Mouse (Mus musculus) neural tube, embryonic 13.5 days (tissue): ENCODE measurements around the gene Gm10309. TPM values are rescaled to one million over a fixed set of nuclear protein-coding genes. Genes with fewer than 3 reads are reported as not detected.
"Not testable (repeated sequence)": the region's sequence is repeated elsewhere in the genome, so short reads cannot be mapped to it uniquely, and the experiment has no call there.

ENCODE experiments used
- ATAC-seq: fragments of 200-750 bp; cut with Nextera tagmentation; 2 replicates; pipeline ENCODE4 v1.8.0; 2017; ENCODE audit warnings: low read depth, mild to moderate bottlenecking, moderate TSS enrichment, moderate library complexity
- H3K27ac ChIP-seq: fragments of 300-500 bp; sonication (generic); replicated peaks from 2 replicates; pipeline ENCODE4 v1.5.1; 2015; ENCODE audit warnings: moderate library complexity, mild to moderate bottlenecking, inconsistent platforms
- H3K27me3 ChIP-seq: fragments of 300-500 bp; sonication (generic); 2 replicates; pipeline ENCODE4 v1.6.1; 2015; ENCODE audit warnings: mild to moderate bottlenecking, inconsistent platforms
- H3K36me3 ChIP-seq: fragments of 300-500 bp; sonication (generic); 2 replicates; pipeline ENCODE4 v1.6.1; 2015; ENCODE audit warnings: mild to moderate bottlenecking, inconsistent platforms
- H3K4me1 ChIP-seq: fragments of 300-500 bp; sonication (generic); replicated peaks from 2 replicates; pipeline ENCODE4 v1.6.1; 2015; ENCODE audit warnings: inconsistent platforms
- H3K4me2 ChIP-seq: fragments of 300-500 bp; sonication (generic); 2 replicates; pipeline ENCODE4 v1.6.1; 2015; ENCODE audit warnings: inconsistent platforms, mild to moderate bottlenecking, moderate library complexity
- H3K4me3 ChIP-seq: fragments of 300-500 bp; sonication (generic); 2 replicates; pipeline ENCODE4 v1.5.1; 2015; ENCODE audit warnings: mild to moderate bottlenecking, inconsistent platforms
- H3K9ac ChIP-seq: fragments of 300-500 bp; sonication (generic); 2 replicates; pipeline ENCODE4 v1.6.1; 2015; ENCODE audit warnings: moderate library complexity, mild to moderate bottlenecking, inconsistent platforms
- H3K9me3 ChIP-seq: fragments of 300-500 bp; sonication (generic); 2 replicates; pipeline ENCODE4 v1.6.1; 2016; ENCODE audit warnings: inconsistent platforms
- WGBS: fragments of 180-500 bp; shearing (Covaris S2); methylation state at CpG from one replicate; pipeline ENCODE4 v1.1.7; 2015; 5-methylcytosine and 5-hydroxymethylcytosine counted together
- polyA plus RNA-seq: library from polyadenylated mRNA; unstranded; fragments of >200 nt; fragmentation: Nextera tagmentation; extraction: Ambion mirVana; gene quantifications from 2 replicates; pipeline ENCODE4 v1.2.1, GENCODE M21; 2015

The Gm10309 gene
- polyA plus RNA-seq, 1 experiment from 2014 or later: 0.46 TPM

GRCm38 (mm10) chr17:86489827-86490226, 15.2 kb downstream of the Gm10309 start:
- no peak overlapping the region for H3K4me2 ChIP-seq
- H3K27ac ChIP-seq: no peak overlapping the region
- H3K36me3 ChIP-seq: no peaks in the 10 kb centered on the region
- 89% methylated on average over 10 of the region's 10 CpGs for WGBS
- no peaks in the 10 kb centered on the region for H3K27me3 ChIP-seq
- ATAC-seq: no peak
- H3K4me3 ChIP-seq: no peak overlapping the region
- no peaks in the 10 kb centered on the region for H3K4me1 ChIP-seq
- no peaks in the 10 kb centered on the region for H3K9me3 ChIP-seq
- no peak overlapping the region for H3K9ac ChIP-seq

GRCm38 (mm10) chr17:86487450-86487849, 17.6 kb downstream of the Gm10309 start:
- no peaks in the 10 kb centered on the region for H3K9me3 ChIP-seq
- H3K4me3 ChIP-seq: no peak overlapping the region
- H3K27ac ChIP-seq: no peak overlapping the region
- H3K4me1 ChIP-seq: no peaks in the 10 kb centered on the region
- no peak overlapping the region for H3K4me2 ChIP-seq
- no peak for ATAC-seq
- H3K27me3 ChIP-seq: no peaks in the 10 kb centered on the region
- 82% methylated on average over 3 of the region's 3 CpGs for WGBS
- H3K36me3 ChIP-seq: no peaks in the 10 kb centered on the region
- no peak overlapping the region for H3K9ac ChIP-seq

GRCm38 (mm10) chr17:86486657-86487056, 18.4 kb downstream of the Gm10309 start:
- H3K4me1 ChIP-seq: no peaks in the 10 kb centered on the region
- WGBS: 89% methylated on average over 5 of the region's 5 CpGs
- no peaks in the 10 kb centered on the region for H3K36me3 ChIP-seq
- no peak overlapping the region for H3K4me3 ChIP-seq
- no peak overlapping the region for H3K4me2 ChIP-seq
- no peaks in the 10 kb centered on the region for H3K27me3 ChIP-seq
- no peak overlapping the region for H3K9ac ChIP-seq
- no peaks in the 10 kb centered on the region for H3K9me3 ChIP-seq
- H3K27ac ChIP-seq: no peak overlapping the region
- no peak for ATAC-seq

GRCm38 (mm10) chr17:86484087-86484737, 20.8 kb downstream of the Gm10309 start:
- WGBS: 10% methylated on average over 3 of the region's 3 CpGs
- Histone ChIP-seq H3K4me2 (no peak overlapping the region), H3K9ac (no peak overlapping the region), H3K27ac (no peak overlapping the region), H3K36me3 (no peaks in the 10 kb centered on the region), H3K9me3 (no peaks in the 10 kb centered on the region), H3K27me3 (no peaks in the 10 kb centered on the region), H3K4me1 (no peaks in the 10 kb centered on the region), H3K4me3 (no peak overlapping the region)
- ATAC-seq: peak; percentile 72

GRCm38 (mm10) chr17:86482675-86483074, 22.4 kb downstream of the Gm10309 start:
- 93% methylated on average over 10 of the region's 10 CpGs for WGBS

GRCm38 (mm10) chr17:86479406-86479805, 25.6 kb downstream of the Gm10309 start:
- H3K4me3 ChIP-seq: no peak overlapping the region
- H3K27ac ChIP-seq: no peak overlapping the region
- H3K4me1 ChIP-seq: no peaks in the 10 kb centered on the region
- no peak for ATAC-seq
- no peak overlapping the region for H3K4me2 ChIP-seq
- no peaks in the 10 kb centered on the region for H3K9me3 ChIP-seq
- no peaks in the 10 kb centered on the region for H3K27me3 ChIP-seq
- no peak overlapping the region for H3K9ac ChIP-seq
- WGBS: 86% methylated on average over 10 of the region's 10 CpGs
- peaks cover 6% of the 10 kb centered on the region; the same call in 1 of the 2 replicates for H3K36me3 ChIP-seq

More at GRCm38 (mm10) chr17:86482675-86483074, 22.4 kb downstream of the Gm10309 start:
- ATAC-seq: no peak
- Histone ChIP-seq H3K4me2 (no peak overlapping the region), H3K36me3 (peaks cover 6% of the 10 kb centered on the region; the same call in 1 of the 2 replicates), H3K4me1 (no peaks in the 10 kb centered on the region), H3K4me3 (no peak overlapping the region), H3K27ac (no peak overlapping the region), H3K27me3 (no peaks in the 10 kb centered on the region), H3K9me3 (no peaks in the 10 kb centered on the region), H3K9ac (no peak overlapping the region)

GRCm38 (mm10) chr17:86477401-86477800, 27.6 kb downstream of the Gm10309 start:
- not testable (repeated sequence) for H3K4me2 ChIP-seq, H3K4me1 ChIP-seq, ATAC-seq, H3K27ac ChIP-seq, H3K36me3 ChIP-seq, H3K9me3 ChIP-seq, H3K4me3 ChIP-seq, H3K9ac ChIP-seq, H3K27me3 ChIP-seq

- H3K4me1 ChIP-seq: no peaks in the 10 kb centered on the region; the same call in 1 of the 2 replicates
- no peak overlapping the region for H3K4me2 ChIP-seq
- no peaks in the 10 kb centered on the region for H3K9me3 ChIP-seq
- 90% methylated on average over 10 of the region's 10 CpGs for WGBS
- H3K27me3 ChIP-seq: no peaks in the 10 kb centered on the region
- ATAC-seq: no peak
- no peak overlapping the region for H3K9ac ChIP-seq
- no peak overlapping the region for H3K27ac ChIP-seq
- H3K36me3 ChIP-seq: peaks cover 6% of the 10 kb centered on the region; the same call in 1 of the 2 replicates
- no peak overlapping the region for H3K4me3 ChIP-seq
Measured at GRCm38 (mm10) chr17:86476674-86477073, 28.4 kb downstream of the Gm10309 start.

GRCm38 (mm10) chr17:86471684-86472083, 33.3 kb downstream of the Gm10309 start:
- WGBS: 49% methylated on average over 5 of the region's 5 CpGs
- no peak overlapping the region for H3K4me2 ChIP-seq
- ATAC-seq: no peak
- peaks cover 23% of the 10 kb centered on the region for H3K4me1 ChIP-seq
- no peaks in the 10 kb centered on the region for H3K9me3 ChIP-seq
- no peak overlapping the region for H3K27ac ChIP-seq
- no peak overlapping the region for H3K4me3 ChIP-seq
- no peak overlapping the region for H3K9ac ChIP-seq
- no peaks in the 10 kb centered on the region for H3K36me3 ChIP-seq
- no peaks in the 10 kb centered on the region for H3K27me3 ChIP-seq

- no peak overlapping the region for H3K27ac ChIP-seq
- no peak overlapping the region for H3K4me3 ChIP-seq
- no peak overlapping the region for H3K9ac ChIP-seq
- no peaks in the 10 kb centered on the region for H3K27me3 ChIP-seq
- no peaks in the 10 kb centered on the region for H3K36me3 ChIP-seq
- no peak overlapping the region for H3K4me2 ChIP-seq
- H3K4me1 ChIP-seq: peaks cover 37% of the 10 kb centered on the region
- no peaks in the 10 kb centered on the region for H3K9me3 ChIP-seq
- no peak for ATAC-seq
- 84% methylated on average over 5 of the region's 5 CpGs for whole genome bisulfite sequencing
Measured at GRCm38 (mm10) chr17:86470160-86470559, 34.9 kb downstream of the Gm10309 start.

- Histone ChIP-seq H3K27ac (no peak overlapping the region), H3K27me3 (no peaks in the 10 kb centered on the region), H3K4me1 (peaks cover 48% of the 10 kb centered on the region), H3K9ac (no peak overlapping the region), H3K4me3 (no peak overlapping the region), H3K36me3 (no peaks in the 10 kb centered on the region), H3K4me2 (no peak overlapping the region), H3K9me3 (no peaks in the 10 kb centered on the region)
- no peak for ATAC-seq
- 82% methylated on average over 5 of the region's 5 CpGs for WGBS
Measured at GRCm38 (mm10) chr17:86467967-86468366, 37.1 kb downstream of the Gm10309 start.

GRCm38 (mm10) chr17:86467291-86467898, 37.6 kb downstream of the Gm10309 start:
- no peak overlapping the region for H3K4me3 ChIP-seq
- H3K9me3 ChIP-seq: no peaks in the 10 kb centered on the region
- ATAC-seq: no peak

GRCm38 (mm10) chr17:86466871-86467270, 38.2 kb downstream of the Gm10309 start:
- WGBS: 64% methylated on average over 7 of the region's 7 CpGs
- Histone ChIP-seq H3K9ac (no peak overlapping the region), H3K36me3 (no peaks in the 10 kb centered on the region), H3K4me2 (no peak overlapping the region), H3K4me1 (peaks cover 48% of the 10 kb centered on the region), H3K4me3 (no peak overlapping the region), H3K27ac (no peak overlapping the region), H3K9me3 (no peaks in the 10 kb centered on the region), H3K27me3 (no peaks in the 10 kb centered on the region)
- no peak for ATAC-seq

More at GRCm38 (mm10) chr17:86467291-86467898, 37.6 kb downstream of the Gm10309 start:
- Histone ChIP-seq H3K27ac (no peak overlapping the region), H3K9ac (no peak overlapping the region), H3K4me2 (no peak overlapping the region), H3K36me3 (no peaks in the 10 kb centered on the region), H3K27me3 (no peaks in the 10 kb centered on the region), H3K4me1 (peaks cover 48% of the 10 kb centered on the region)
- 72% methylated on average over 10 of the region's 10 CpGs for WGBS
